Mouse (Mus musculus): ENCODE results near the gene Dock9. TPM values are rescaled to one million over a fixed set of nuclear protein-coding genes. Genes with fewer than 3 reads are reported as not detected.

Gene Dock9
- total RNA-seq (2021) = 10 to 100 TPM; 39.6 to 42.0 TPM

GRCm38 (mm10) chr14:121797457-121798410 is at the start of gene Dock9:
Dock9 (minus strand) TSS chr14:121797837.
- intact Hi-C loops (cut with DNase I) = loop anchor here (1.0 to 2.0 kb wide), 2 partner anchors 15 to 27 kb away; no protein-coding TSS in a partner anchor
- peak; percentile 85 to 86 for DNase-seq

- no peak for DNase-seq
- intact Hi-C loops (cut with DNase I) = no loop called here
Measured at GRCm38 (mm10) chr14:121844486-121844885, 46.8 kb upstream of the Dock9 start.

GRCm38 (mm10) chr14:121840217-121840616 is 42.6 kb upstream of the Dock9 start:
- intact Hi-C loops (cut with DNase I) = no loop called here
- no peak for DNase-seq

- no peak for DNase-seq
- intact Hi-C loops (cut with DNase I) = no loop called here
Measured at GRCm38 (mm10) chr14:121838161-121838560, 40.5 kb upstream of the Dock9 start.

- intact Hi-C loops (cut with DNase I) = no loop called here
- DNase-seq = no peak
Measured at GRCm38 (mm10) chr14:121833001-121833520, 35.4 kb upstream of the Dock9 start.

- intact Hi-C loops (cut with DNase I) = no loop called here
- DNase-seq = no peak
Measured at GRCm38 (mm10) chr14:121829816-121830442, 32.3 kb upstream of the Dock9 start.

GRCm38 (mm10) chr14:121827091-121827490 is 29.5 kb upstream of the Dock9 start:
- no peak for DNase-seq
- intact Hi-C loops (cut with DNase I) = no loop called here

GRCm38 (mm10) chr14:121825521-121826445 is 28.1 kb upstream of the Dock9 start:
- DNase-seq = peak; percentile 10 to 24
- intact Hi-C loops (cut with DNase I) = no loop called here

- intact Hi-C loops (cut with DNase I) = loop anchor here (1.0 kb wide), 1 partner anchor 26 kb away; no protein-coding TSS in a partner anchor
- DNase-seq = peak; percentile 77 to 80
Measured at GRCm38 (mm10) chr14:121824322-121825103, 26.9 kb upstream of the Dock9 start.

GRCm38 (mm10) chr14:121822997-121823396 is 25.4 kb upstream of the Dock9 start:
- DNase-seq = no peak
- intact Hi-C loops (cut with DNase I) = no loop called here

GRCm38 (mm10) chr14:121822506-121822905 is 24.9 kb upstream of the Dock9 start:
- intact Hi-C loops (cut with DNase I) = no loop called here
- DNase-seq = no peak

- peak in 1 of 2 experiments; percentile 25 for DNase-seq
- intact Hi-C loops (cut with DNase I) = no loop called here
Measured at GRCm38 (mm10) chr14:121806791-121807190, 9.2 kb upstream of the Dock9 start.

GRCm38 (mm10) chr14:121806316-121806715 is 8.7 kb upstream of the Dock9 start:
- intact Hi-C loops (cut with DNase I) = no loop called here

GRCm38 (mm10) chr14:121804461-121804860 is 6.8 kb upstream of the Dock9 start:
- intact Hi-C loops (cut with DNase I) = no loop called here
- no peak for DNase-seq

More at GRCm38 (mm10) chr14:121806316-121806715, 8.7 kb upstream of the Dock9 start:
- DNase-seq = no peak

GRCm38 (mm10) chr14:121800962-121801361 is 3.3 kb upstream of the Dock9 start:
- no peak for DNase-seq
- intact Hi-C loops (cut with DNase I) = no loop called here

GRCm38 (mm10) chr14:121799112-121799511 is 1.5 kb upstream of the Dock9 start:
- intact Hi-C loops (cut with DNase I) = no loop called here
- DNase-seq = no peak

GRCm38 (mm10) chr14:121798411-121798799 is 768 bp upstream of the Dock9 start:
- intact Hi-C loops (cut with DNase I) = loop anchor here (1.0 kb wide), 1 partner anchor 26 kb away; no protein-coding TSS in a partner anchor
- DNase-seq = peak; percentile 88

GRCm38 (mm10) chr14:121796571-121797456 is 823 bp downstream of the Dock9 start:
- peak in 1 of 2 experiments; percentile 25 for DNase-seq
- intact Hi-C loops (cut with DNase I) = loop anchor here (2.0 kb wide), 1 partner anchor 14 kb away; no protein-coding TSS in a partner anchor

All from heart, postnatal 10 days (tissue).